Mouse (Mus musculus) heart, postnatal 0 days (tissue): ENCODE measurements around the gene Tma7. TPM values are rescaled to one million over a fixed set of nuclear protein-coding genes. Genes with fewer than 3 reads are reported as not detected.
A peak's percentile ranks its signal among the peaks of the same experiment; 100 is the strongest.

ENCODE experiments used
- ATAC-seq: fragments of 200-750 bp; cut with Nextera tagmentation; 2 replicates; pipeline ENCODE4 v1.8.0; 2017; ENCODE audit warnings: low read depth, moderate number of reproducible peaks, moderate library complexity; ENCODE audit not compliant: insufficient read depth
- DNase-seq: peaks from one replicate; pipeline ENCODE4 v3.0.0-alpha.2; 2016; ENCODE audit warnings: low spot score
- H3K27ac ChIP-seq: fragments of 300-500 bp; sonication (generic); 2 replicates; pipeline ENCODE4 v1.5.1; 2014; ENCODE audit warnings: low read depth, mild to moderate bottlenecking
- H3K27me3 ChIP-seq: fragments of 300-500 bp; sonication (generic); 2 replicates; pipeline ENCODE4 v1.6.1; 2014; ENCODE audit warnings: low read length, mixed read lengths; ENCODE audit not compliant: control insufficient read depth, insufficient read depth
- H3K36me3 ChIP-seq: fragments of 300-500 bp; sonication (generic); replicated peaks from 2 replicates; pipeline ENCODE4 v1.6.1; 2014; ENCODE audit warnings: low read length, mixed read lengths; ENCODE audit not compliant: control insufficient read depth, insufficient read depth
- H3K4me1 ChIP-seq: fragments of 300-500 bp; sonication (generic); 2 replicates; pipeline ENCODE4 v1.6.1; 2014; ENCODE audit warnings: antibody characterized with exemption; ENCODE audit not compliant: control insufficient read depth, insufficient read depth
- H3K4me2 ChIP-seq: fragments of 300-500 bp; sonication (generic); 2 replicates; pipeline ENCODE4 v1.6.1; 2014; ENCODE audit warnings: low read depth, mild to moderate bottlenecking, low read length, moderate library complexity
- H3K4me3 ChIP-seq: fragments of 300-500 bp; sonication (generic); 2 replicates; pipeline ENCODE4 v1.5.1; 2014; ENCODE audit warnings: low read depth, low read length
- H3K9ac ChIP-seq: fragments of 300-500 bp; sonication (generic); replicated peaks from 2 replicates; pipeline ENCODE4 v1.6.1; 2014; ENCODE audit warnings: low read depth, low read length, mixed read lengths
- H3K9me3 ChIP-seq: fragments of 300-500 bp; sonication (generic); replicated peaks from 2 replicates; pipeline ENCODE4 v1.6.1; 2016; ENCODE audit warnings: low read length; ENCODE audit not compliant: control insufficient read depth
- CTCF ChIP-seq: IDR thresholded peaks from 2 replicates; pipeline ENCODE4 v1.5.1; 2016; ENCODE audit warnings: antibody characterized with exemption, control low read depth, low read depth
- EP300 ChIP-seq: IDR thresholded peaks from 2 replicates; pipeline ENCODE4 v1.6.1; 2016; ENCODE audit warnings: antibody characterized with exemption, low read depth
- WGBS: fragments of 180-500 bp; shearing (Covaris S2); extraction: QIAGEN DNeasy Blood & Tissue Kit; methylation state at CpG from one replicate; pipeline ENCODE4 v1.1.7; 2014; 5-methylcytosine and 5-hydroxymethylcytosine counted together
- polyA plus RNA-seq: library from polyadenylated mRNA; unstranded; fragments of >200 nt; fragmentation: Nextera tagmentation; extraction: Ambion mirVana; gene quantifications from 2 replicates; pipeline ENCODE4 v1.2.1, GENCODE M21; 2015
- total RNA-seq: library from RNA; depleted of rRNA; stranded (reverse); fragments of >200 nt; gene quantifications from 2 replicates; pipeline ENCODE4 v1.2.3, GENCODE M21; 2014; ENCODE audit warnings: low replicate concordance

The Tma7 gene
- total and polyA plus RNA-seq, 2 experiments from 2014 or later, result 74.5 to 490 TPM

DNA sequence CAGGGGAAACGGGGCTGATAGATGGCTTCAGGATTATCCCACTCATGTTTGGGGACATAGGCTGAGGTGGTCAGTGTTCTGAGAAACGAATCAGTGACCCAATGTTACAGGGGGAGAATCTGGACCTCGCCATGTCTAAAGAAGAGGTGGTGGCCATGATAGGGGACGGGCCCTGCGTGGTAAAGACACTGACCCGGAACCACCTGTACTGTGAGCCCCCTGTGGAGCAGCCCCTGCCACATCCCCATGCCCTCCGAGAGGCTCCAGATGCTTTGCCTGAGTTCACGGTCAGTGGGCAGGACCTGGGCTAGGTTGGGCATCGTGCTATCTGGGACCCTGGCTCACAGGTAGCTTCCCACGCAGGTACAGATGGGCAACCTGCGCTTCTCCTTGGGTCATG is 27.9 kb upstream of the Tma7 start:
- no peaks in the 10 kb centered on the region for H3K9me3 ChIP-seq
- ATAC-seq (no peak), DNase-seq (no peak)
- peaks cover 100% of the 10 kb centered on the region for H3K36me3 ChIP-seq
- 0 out of 2 replicates have a peak, but pooled peaks cover under 1% of the 10 kb centered on the region for H3K4me1 ChIP-seq
- no peak overlapping the region for H3K4me2 ChIP-seq
- no peaks in the 10 kb centered on the region for H3K27me3 ChIP-seq
- no peak overlapping the region for H3K9ac ChIP-seq
- no peak overlapping the region for H3K27ac ChIP-seq
- H3K4me3 ChIP-seq, result no peak overlapping the region
- TF ChIP-seq EP300 (no peak), CTCF (no peak)
- WGBS, result 92% methylated on average over 11 of the region's 11 CpGs

DNA sequence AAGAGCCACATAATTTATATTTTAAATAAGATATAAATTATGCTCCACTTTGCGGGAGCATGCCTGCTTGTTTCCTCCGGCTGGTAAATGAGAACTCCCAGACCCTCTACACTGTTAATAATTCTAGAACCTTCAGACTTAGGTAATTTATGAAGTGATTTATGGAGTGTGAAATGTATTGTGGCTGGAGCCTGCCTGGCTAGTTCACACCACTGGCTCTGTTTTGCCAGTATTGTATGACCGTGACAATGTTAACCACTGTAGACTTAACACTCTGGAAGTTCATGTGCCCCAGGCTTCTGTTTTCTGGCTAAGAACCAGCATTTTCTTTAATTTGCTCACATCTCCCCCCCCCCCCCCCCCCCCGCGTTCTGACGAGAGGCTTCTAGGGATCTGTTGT is 25.0 kb upstream of the Tma7 start:
- Histone ChIP-seq H3K4me1 (peaks cover 8% of the 10 kb centered on the region; the same call in 1 of the 2 replicates), H3K9ac (no peak overlapping the region), H3K36me3 (peaks cover 78% of the 10 kb centered on the region), H3K4me3 (no peak overlapping the region), H3K9me3 (no peaks in the 10 kb centered on the region), H3K4me2 (no peak overlapping the region), H3K27me3 (no peaks in the 10 kb centered on the region), H3K27ac (no peak overlapping the region)
- ATAC-seq, result no peak
- 75% methylated on average over 5 of the region's 6 CpGs for WGBS
- TF ChIP-seq CTCF, result no peak
- TF ChIP-seq EP300, result no peak
- no peak for DNase-seq

DNA sequence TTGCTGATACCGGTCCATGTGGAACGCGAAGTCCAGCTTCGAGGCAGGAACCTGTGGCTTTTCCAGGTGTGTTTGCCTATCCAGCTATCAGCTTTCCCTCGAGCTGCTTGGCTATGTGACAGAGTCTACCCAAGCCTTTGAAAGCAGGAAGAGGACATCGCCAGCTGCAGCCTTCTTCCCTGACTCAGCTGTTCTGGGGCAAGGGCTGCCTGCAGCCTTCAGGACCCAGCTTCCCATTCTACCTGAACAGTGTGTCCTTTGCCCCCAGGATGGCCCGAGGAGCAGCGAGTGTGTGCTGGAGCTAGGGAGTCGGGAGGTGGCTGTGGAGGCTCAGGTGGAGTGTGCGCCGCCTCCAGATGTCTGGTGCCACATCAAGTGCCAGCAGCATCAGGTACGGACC is 23.3 kb upstream of the Tma7 start:
- no peak overlapping the region for H3K4me3 ChIP-seq
- no peak overlapping the region for H3K27ac ChIP-seq
- no peaks in the 10 kb centered on the region for H3K9me3 ChIP-seq
- DNase-seq (no peak), ATAC-seq (no peak)
- no peak for TF ChIP-seq CTCF
- no peak for TF ChIP-seq EP300
- no peak overlapping the region for H3K4me2 ChIP-seq
- peaks cover 8% of the 10 kb centered on the region; the same call in 1 of the 2 replicates for H3K4me1 ChIP-seq
- no peaks in the 10 kb centered on the region for H3K27me3 ChIP-seq
- H3K36me3 ChIP-seq, result peaks cover 64% of the 10 kb centered on the region
- no peak overlapping the region for H3K9ac ChIP-seq
- WGBS, result 90% methylated on average over 12 of the region's 12 CpGs

DNA sequence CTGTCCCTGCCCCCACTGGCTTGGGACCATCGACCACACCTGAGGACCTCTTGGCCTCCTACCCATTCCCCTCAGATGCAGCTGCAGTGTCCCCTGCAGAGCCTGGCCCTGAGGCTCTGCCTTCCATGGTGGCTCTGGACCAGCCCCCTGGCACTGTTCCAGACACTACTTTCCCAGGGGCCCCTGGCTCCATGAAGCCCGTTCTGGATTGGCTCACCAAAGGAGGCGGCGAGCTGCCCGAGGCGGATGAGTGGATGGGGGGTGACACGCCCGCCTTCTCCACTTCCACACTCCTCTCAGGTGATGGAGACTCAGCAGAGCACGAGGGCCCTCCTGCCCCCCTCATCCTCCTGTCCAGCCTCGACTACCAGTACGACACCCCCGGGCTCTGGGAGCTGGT is 22.6 kb upstream of the Tma7 start:
- peaks cover 64% of the 10 kb centered on the region for H3K36me3 ChIP-seq
- peak; percentile 28 for DNase-seq
- no peaks in the 10 kb centered on the region for H3K27me3 ChIP-seq
- no peak overlapping the region for H3K9ac ChIP-seq
- H3K4me1 ChIP-seq, result peaks cover 9% of the 10 kb centered on the region; the same call in 1 of the 2 replicates
- peak; percentile 52 for ATAC-seq
- 44% methylated on average over 12 of the region's 12 CpGs for WGBS
- TF ChIP-seq EP300 (no peak), CTCF (no peak)
- H3K4me3 ChIP-seq, result no peak overlapping the region
- H3K9me3 ChIP-seq, result no peaks in the 10 kb centered on the region
- H3K27ac ChIP-seq, result no peak overlapping the region
- no peak overlapping the region for H3K4me2 ChIP-seq

DNA sequence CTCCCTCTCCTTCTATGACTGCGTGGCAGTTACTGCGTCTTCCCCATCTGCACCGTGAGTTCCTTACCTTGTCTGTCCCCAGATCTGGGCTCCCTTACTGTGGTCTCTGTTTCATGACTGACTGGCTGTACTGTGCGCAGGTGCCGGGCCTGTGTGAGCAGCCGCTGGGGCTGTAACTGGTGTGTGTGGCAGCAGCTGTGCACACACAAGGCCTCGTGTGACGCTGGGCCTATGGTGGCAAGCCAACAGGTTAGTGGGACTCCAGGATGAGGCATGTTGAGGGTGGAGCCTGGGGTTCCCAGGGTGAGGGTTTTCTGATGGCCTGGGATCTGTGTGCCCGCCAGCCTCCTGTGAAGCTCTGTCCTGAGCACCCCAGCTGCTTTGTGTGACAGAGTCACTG is 21.7 kb upstream of the Tma7 start:
- ATAC-seq, result no peak
- Histone ChIP-seq H3K36me3 (peaks cover 55% of the 10 kb centered on the region), H3K4me1 (peaks cover 14% of the 10 kb centered on the region; the same call in 1 of the 2 replicates), H3K9me3 (no peaks in the 10 kb centered on the region), H3K27me3 (no peaks in the 10 kb centered on the region), H3K27ac (no peak overlapping the region), H3K4me3 (no peak overlapping the region), H3K9ac (no peak overlapping the region), H3K4me2 (no peak overlapping the region)
- no peak for TF ChIP-seq CTCF
- TF ChIP-seq EP300, result no peak
- 89% methylated on average over 9 of the region's 9 CpGs for WGBS
- no peak for DNase-seq

DNA sequence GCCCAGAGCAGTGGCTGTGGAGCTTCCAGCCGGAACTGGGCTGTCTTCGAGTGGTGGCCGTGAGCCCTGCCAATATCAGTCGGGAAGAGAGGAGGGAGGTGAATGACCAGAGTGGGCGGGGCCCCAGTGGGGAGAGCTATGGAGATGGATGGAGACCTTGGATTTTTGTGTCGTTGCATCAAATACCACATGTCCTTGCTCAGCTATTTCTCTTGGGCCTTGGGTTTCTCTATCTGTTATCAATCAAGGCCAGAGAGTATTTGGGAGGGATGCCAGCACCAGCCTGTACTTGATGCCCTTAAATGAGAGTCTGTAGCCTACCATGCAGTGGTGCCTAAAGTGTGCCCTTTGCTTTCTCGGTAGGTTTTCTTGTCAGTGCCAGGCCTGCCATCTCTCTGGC is 20.9 kb upstream of the Tma7 start:
- H3K36me3 ChIP-seq, result peaks cover 47% of the 10 kb centered on the region
- H3K4me1 ChIP-seq, result peaks cover 21% of the 10 kb centered on the region
- no peak overlapping the region for H3K4me2 ChIP-seq
- H3K27me3 ChIP-seq, result no peaks in the 10 kb centered on the region
- H3K4me3 ChIP-seq, result no peak overlapping the region
- no peak for TF ChIP-seq EP300
- TF ChIP-seq CTCF, result no peak
- DNase-seq (no peak), ATAC-seq (no peak)
- no peaks in the 10 kb centered on the region for H3K9me3 ChIP-seq
- H3K9ac ChIP-seq, result no peak overlapping the region
- no peak overlapping the region for H3K27ac ChIP-seq
- WGBS, result 37% methylated on average over 7 of the region's 7 CpGs
